Mouse (Mus musculus) liver, postnatal 0 days (tissue): ENCODE data around the gene Bcl7c.
"Not testable (repeated sequence)": the region's sequence is repeated elsewhere in the genome, so short reads cannot be mapped to it uniquely, and the experiment has no call there.

ENCODE experiments used
- CTCF ChIP-seq: sonication (generic); IDR thresholded peaks from 2 replicates; pipeline ENCODE4 v1.5.1; 2016; ENCODE audit warnings: antibody characterized with exemption, low read depth
- EP300 ChIP-seq: IDR thresholded peaks from 2 replicates; pipeline ENCODE4 v1.6.1; 2016; ENCODE audit warnings: antibody characterized with exemption, low read depth, mild to moderate bottlenecking

- TF ChIP-seq EP300, CTCF: not testable (repeated sequence)
These were observed 61.2 kb downstream of the Bcl7c start for GRCm38 (mm10) chr7:127647576-127647975.
